Mouse (Mus musculus) thymus, adult 2 months (tissue): ENCODE data around the gene Hoxa1.

Experiments
- CTCF ChIP-seq: fragments of 200-500 bp; IDR thresholded peaks from 2 replicates; pipeline ENCODE4 v1.5.1; 2012; ENCODE audit warnings: mild to moderate bottlenecking, control low read depth, low read length, moderate library complexity, borderline replicate concordance; ENCODE audit not compliant: control insufficient read depth, poor library complexity, insufficient read depth; ENCODE audit errors: extremely low read depth
- POLR2A ChIP-seq: fragments of 200-500 bp; IDR thresholded peaks from 2 replicates; pipeline ENCODE4 v1.6.1; 2012; ENCODE audit warnings: mild to moderate bottlenecking, low read length, control low read depth, moderate library complexity; ENCODE audit not compliant: control insufficient read depth, poor library complexity, insufficient read depth; ENCODE audit errors: extremely low read depth

- no peak for TF ChIP-seq CTCF
- no peak for TF ChIP-seq POLR2A
Measured at GRCm38 (mm10) chr6:52177061-52177735, 19.1 kb upstream of the Hoxa1 start, which contains the start of gene 5730596B20Rik.
